Mouse (Mus musculus) heart, embryonic 12.5 days (tissue): ENCODE results near the gene Rasgef1a. TPM values are rescaled to one million over a fixed set of nuclear protein-coding genes. Genes with fewer than 3 reads are reported as not detected.

Experiments
- ATAC-seq: fragments of 200-750 bp; cut with Nextera tagmentation; 2 replicates; pipeline ENCODE4 v1.8.0; 2017; ENCODE audit warnings: moderate TSS enrichment, moderate library complexity; ENCODE audit not compliant: insufficient number of reproducible peaks, low FRiP score
- H3K27ac ChIP-seq: fragments of 300-500 bp; sonication (generic); 2 replicates; pipeline ENCODE4 v1.5.1; 2016; ENCODE audit warnings: mild to moderate bottlenecking, moderate library complexity; ENCODE audit not compliant: poor library complexity, severe bottlenecking
- H3K27me3 ChIP-seq: fragments of 300-500 bp; sonication (generic); replicated peaks from 2 replicates; pipeline ENCODE4 v1.6.1; 2016; ENCODE audit warnings: mild to moderate bottlenecking, moderate library complexity
- H3K36me3 ChIP-seq: fragments of 300-500 bp; sonication (generic); 2 replicates; pipeline ENCODE4 v1.6.1; 2016; ENCODE audit warnings: mild to moderate bottlenecking, moderate library complexity
- H3K4me1 ChIP-seq: fragments of 300-500 bp; sonication (generic); replicated peaks from 2 replicates; pipeline ENCODE4 v1.6.1; 2016; ENCODE audit warnings: mild to moderate bottlenecking
- H3K4me2 ChIP-seq: fragments of 300-500 bp; sonication (generic); 2 replicates; pipeline ENCODE4 v1.6.1; 2016; ENCODE audit warnings: mild to moderate bottlenecking, moderate library complexity
- H3K4me3 ChIP-seq: fragments of 300-500 bp; sonication (generic); 2 replicates; pipeline ENCODE4 v1.5.1; 2016; ENCODE audit warnings: mild to moderate bottlenecking
- H3K9ac ChIP-seq: fragments of 300-500 bp; sonication (generic); 2 replicates; pipeline ENCODE4 v1.6.1; 2016; ENCODE audit warnings: mild to moderate bottlenecking, moderate library complexity
- H3K9me3 ChIP-seq: fragments of 300-500 bp; sonication (generic); replicated peaks from 2 replicates; pipeline ENCODE4 v1.6.1; 2016; ENCODE audit warnings: mild to moderate bottlenecking, moderate library complexity
- WGBS: fragments of 180-500 bp; shearing (Covaris S2); methylation state at CpG from one replicate; pipeline ENCODE4 v1.1.7; 2016; 5-methylcytosine and 5-hydroxymethylcytosine counted together
- polyA plus RNA-seq: library from polyadenylated mRNA; unstranded; fragments of >200 nt; fragmentation: Nextera tagmentation; extraction: Ambion mirVana; gene quantifications from 2 replicates; pipeline ENCODE4 v1.2.1, GENCODE M21; 2016

Gene Rasgef1a
- polyA plus RNA-seq, 1 experiment from 2014 or later, result 0.51 TPM

GRCm38 (mm10) chr6:118051474-118051873, 40.2 kb downstream of the Rasgef1a start:
- H3K27me3 ChIP-seq, result peaks cover 10% of the 10 kb centered on the region
- H3K9me3 ChIP-seq, result no peaks in the 10 kb centered on the region
- peak; percentile 63 for ATAC-seq
- WGBS, result 34% methylated on average over 4 of the region's 4 CpGs
- no peaks in the 10 kb centered on the region for H3K36me3 ChIP-seq
- H3K4me1 ChIP-seq, result peaks cover 19% of the 10 kb centered on the region
- no peak overlapping the region for H3K4me3 ChIP-seq
- H3K4me2 ChIP-seq, result peak overlapping the region; percentile 29
- H3K9ac ChIP-seq, result no peak overlapping the region
- H3K27ac ChIP-seq, result no peak overlapping the region

GRCm38 (mm10) chr6:118055209-118055608, 44.0 kb downstream of the Rasgef1a start:
- 85% methylated on average over 10 of the region's 10 CpGs for WGBS
- no peak overlapping the region for H3K4me2 ChIP-seq
- H3K9me3 ChIP-seq, result peaks cover 6% of the 10 kb centered on the region; the same call in 1 of the 2 replicates
- peaks cover under 1% of the 10 kb centered on the region; the same call in 1 of the 2 replicates for H3K27me3 ChIP-seq
- H3K4me1 ChIP-seq, result peaks cover 19% of the 10 kb centered on the region
- H3K27ac ChIP-seq, result no peak overlapping the region
- no peak overlapping the region for H3K4me3 ChIP-seq
- H3K9ac ChIP-seq, result no peak overlapping the region
- ATAC-seq, result no peak
- no peaks in the 10 kb centered on the region for H3K36me3 ChIP-seq

DNA sequence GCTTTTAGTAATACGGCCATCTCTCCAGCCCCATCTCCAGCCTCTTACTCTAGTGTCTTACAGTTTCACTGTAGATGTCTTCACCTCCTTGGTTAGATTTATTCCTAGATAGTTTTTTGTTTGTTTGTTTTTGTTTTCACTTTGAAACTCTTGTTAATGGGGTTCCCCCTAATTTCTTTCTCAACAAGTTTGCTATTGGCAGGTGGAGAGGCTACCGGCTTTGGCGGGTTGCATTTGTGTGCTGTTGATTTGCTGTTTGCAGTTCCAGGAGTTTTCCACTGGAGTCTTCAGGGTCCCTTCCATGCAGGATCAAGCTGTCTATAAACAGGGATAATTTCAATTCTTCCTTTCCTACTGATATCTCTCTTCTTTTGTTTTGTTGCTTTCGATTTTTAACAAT, 50.0 kb downstream of the Rasgef1a start:
- Histone ChIP-seq H3K27ac (no peak overlapping the region), H3K9ac (no peak overlapping the region), H3K36me3 (no peaks in the 10 kb centered on the region), H3K4me2 (no peak overlapping the region), H3K9me3 (peaks cover 6% of the 10 kb centered on the region; the same call in 1 of the 2 replicates), H3K4me3 (no peak overlapping the region), H3K27me3 (peaks cover 19% of the 10 kb centered on the region), H3K4me1 (peaks cover 12% of the 10 kb centered on the region)
- ATAC-seq, result no peak
- WGBS, result 80% methylated on average over 4 of the region's 4 CpGs

DNA sequence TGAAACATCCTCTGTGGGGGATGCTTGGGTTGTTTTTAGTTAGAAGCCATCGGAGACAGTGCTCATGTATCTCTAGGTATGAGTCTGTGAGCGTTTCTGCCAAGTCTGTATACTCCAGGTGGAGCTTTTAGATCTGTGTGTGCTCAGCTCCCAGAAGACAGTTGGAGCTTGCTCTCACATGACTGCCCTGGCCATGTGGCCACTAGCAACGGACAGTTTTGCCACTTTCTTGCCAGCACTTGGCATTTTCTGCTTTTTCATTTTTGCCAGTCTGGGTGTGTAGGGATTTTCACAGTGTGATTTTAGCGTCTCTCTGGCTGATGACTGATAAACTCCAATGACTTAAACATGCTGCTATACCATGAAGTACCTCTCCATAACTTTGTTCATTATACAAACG, 52.0 kb downstream of the Rasgef1a start:
- no peak overlapping the region for H3K27ac ChIP-seq
- H3K36me3 ChIP-seq, result no peaks in the 10 kb centered on the region

GRCm38 (mm10) chr6:118064968-118065530, 53.8 kb downstream of the Rasgef1a start:
- H3K36me3 ChIP-seq, result no peaks in the 10 kb centered on the region
- peaks cover 22% of the 10 kb centered on the region for H3K4me1 ChIP-seq
- H3K27me3 ChIP-seq, result peaks cover 37% of the 10 kb centered on the region
- H3K4me2 ChIP-seq, result peak overlapping the region; percentile 97
- 13% methylated on average over 7 of the region's 7 CpGs for WGBS
- H3K4me3 ChIP-seq, result peak overlapping the region; percentile 51; the same call in 1 of the 2 replicates
- H3K27ac ChIP-seq, result no peak overlapping the region
- no peak for ATAC-seq
- no peaks in the 10 kb centered on the region for H3K9me3 ChIP-seq
- no peak overlapping the region for H3K9ac ChIP-seq

More for the DNA sequence above, 52.0 kb downstream of the Rasgef1a start:
- H3K4me2 ChIP-seq, result no peak overlapping the region
- ATAC-seq, result no peak
- H3K27me3 ChIP-seq, result peaks cover 32% of the 10 kb centered on the region
- no peak overlapping the region for H3K9ac ChIP-seq
- H3K4me3 ChIP-seq, result no peak overlapping the region
- H3K9me3 ChIP-seq, result peaks cover 6% of the 10 kb centered on the region; the same call in 1 of the 2 replicates
- 63% methylated on average over 5 of the region's 5 CpGs for WGBS
- peaks cover 22% of the 10 kb centered on the region for H3K4me1 ChIP-seq

DNA sequence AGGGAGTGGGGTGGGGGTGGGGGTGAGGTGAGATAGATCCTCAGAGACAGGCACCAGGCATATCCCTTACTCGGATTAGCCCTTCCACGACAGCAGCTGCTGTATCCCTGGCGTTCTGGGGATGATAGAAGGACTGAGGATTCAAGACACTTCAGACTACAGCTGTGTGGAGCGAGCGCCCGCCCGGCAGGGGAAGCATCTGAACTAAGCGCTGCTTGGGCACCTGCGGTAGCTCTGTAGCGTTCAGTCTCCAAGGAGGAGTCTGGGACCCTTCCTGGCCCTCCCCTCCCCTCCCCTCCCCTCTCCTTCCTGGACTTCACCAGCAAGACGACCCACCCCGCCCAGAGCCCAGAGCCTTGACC, 54.6 kb downstream of the Rasgef1a start:
- under 1% methylated on average over 12 of the region's 12 CpGs for WGBS
- no peak overlapping the region for H3K27ac ChIP-seq
- 0 out of 2 replicates have a peak, but pooled peaks have one; percentile 3 for ATAC-seq

DNA sequence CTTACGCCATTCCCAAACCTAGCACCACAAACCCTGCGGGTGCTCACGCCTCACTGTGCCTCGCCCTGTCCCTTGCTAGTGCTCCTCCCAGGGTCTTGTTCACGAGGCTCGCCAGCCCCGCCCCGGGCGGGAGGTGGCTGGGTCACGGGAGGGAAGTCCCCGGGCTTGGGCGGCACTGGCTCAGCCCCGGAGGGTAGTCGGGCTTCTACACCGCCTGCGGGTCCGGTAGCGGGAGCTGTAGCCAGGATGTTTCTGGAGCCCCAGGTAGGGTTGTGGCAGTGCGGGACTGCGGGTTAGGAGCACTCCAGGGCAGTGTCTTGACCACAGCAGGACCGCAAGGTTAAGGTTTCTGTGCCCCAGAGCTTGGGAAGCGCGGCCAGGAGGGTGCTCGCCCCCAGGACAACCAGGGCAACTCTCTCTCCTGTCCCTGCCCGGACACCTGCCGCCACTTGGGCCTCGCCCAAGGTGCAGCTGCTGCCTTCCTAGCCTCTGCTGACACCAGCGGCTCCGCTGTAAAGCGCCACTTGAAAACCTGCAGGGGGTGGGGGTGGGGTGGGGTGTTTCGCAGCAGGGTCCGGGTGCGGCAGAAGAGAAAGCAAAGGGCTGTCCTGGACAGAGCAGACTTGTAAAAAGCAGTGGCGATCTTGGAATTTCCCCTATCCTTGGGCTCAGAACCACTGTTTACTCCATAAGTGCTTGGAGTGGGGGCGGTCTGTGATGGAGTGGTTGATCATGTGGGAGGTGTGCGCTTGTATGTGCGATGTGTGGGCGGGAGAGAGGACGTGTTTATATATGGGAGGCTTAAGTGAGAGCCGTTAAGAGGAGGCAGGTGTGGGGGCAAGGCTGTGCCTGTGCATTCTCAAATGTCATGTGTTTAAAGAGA, 55.2 kb downstream of the Rasgef1a start:
- WGBS, result 1% methylated on average over 40 of the region's 40 CpGs
- peak; percentile 37; the same call in 1 of the 2 replicates for ATAC-seq
- Histone ChIP-seq H3K9ac (peak overlapping the region; percentile 67), H3K9me3 (no peaks in the 10 kb centered on the region), H3K4me3 (peak overlapping the region; percentile 51), H3K4me1 (peaks cover 22% of the 10 kb centered on the region), H3K27ac (no peak overlapping the region), H3K27me3 (peaks cover 37% of the 10 kb centered on the region), H3K4me2 (peak overlapping the region; percentile 97), H3K36me3 (no peaks in the 10 kb centered on the region)

More for the DNA sequence above, 54.6 kb downstream of the Rasgef1a start:
- Histone ChIP-seq H3K9me3 (no peaks in the 10 kb centered on the region), H3K4me2 (peak overlapping the region; percentile 97), H3K27me3 (peaks cover 37% of the 10 kb centered on the region), H3K9ac (peak overlapping the region; percentile 67), H3K36me3 (no peaks in the 10 kb centered on the region), H3K4me3 (peak overlapping the region; percentile 51), H3K4me1 (peaks cover 22% of the 10 kb centered on the region)

GRCm38 (mm10) chr6:118067720-118068119, 56.5 kb downstream of the Rasgef1a start:
- Histone ChIP-seq H3K4me3 (no peak overlapping the region), H3K4me2 (no peak overlapping the region), H3K9me3 (no peaks in the 10 kb centered on the region), H3K27me3 (peaks cover 37% of the 10 kb centered on the region), H3K27ac (no peak overlapping the region), H3K9ac (no peak overlapping the region), H3K36me3 (no peaks in the 10 kb centered on the region), H3K4me1 (peaks cover 22% of the 10 kb centered on the region)
- 70% methylated on average over 7 of the region's 7 CpGs for WGBS
- no peak for ATAC-seq

DNA sequence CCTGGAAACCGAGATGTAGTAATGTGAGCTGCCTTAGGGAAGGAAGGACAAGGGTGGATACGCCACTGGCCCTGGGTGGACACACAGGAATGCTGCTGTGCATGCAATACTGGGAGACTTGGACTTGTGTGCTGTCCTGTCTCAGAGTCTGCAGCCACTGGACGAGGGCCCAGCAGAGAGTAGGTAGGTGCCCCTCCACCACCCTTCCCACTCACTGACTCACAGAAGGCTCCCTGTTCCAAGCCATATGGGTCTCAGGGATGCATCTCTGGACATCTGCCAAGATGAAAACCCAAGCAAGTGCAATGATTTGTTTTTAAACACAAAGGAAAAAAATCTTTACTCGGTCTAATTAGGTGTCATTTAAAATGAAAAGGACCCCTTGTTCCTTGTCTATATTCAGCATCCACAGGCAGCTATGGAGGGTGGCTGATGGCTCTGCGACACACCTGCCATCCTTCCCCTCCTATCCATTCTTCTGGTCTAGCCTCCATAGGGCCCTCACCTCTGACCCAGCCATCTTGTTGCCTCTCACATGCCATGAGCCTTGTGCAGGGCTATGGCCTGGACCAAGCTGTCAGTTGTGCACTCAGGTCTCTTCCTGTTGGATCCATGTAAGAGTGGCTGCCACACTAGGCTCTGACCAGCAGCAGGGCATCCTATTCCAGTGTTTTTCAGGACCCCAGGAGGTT, 59.2 kb downstream of the Rasgef1a start:
- WGBS, result 66% methylated on average over 5 of the region's 5 CpGs
- ATAC-seq, result no peak
- no peak overlapping the region for H3K4me3 ChIP-seq
- H3K9ac ChIP-seq, result no peak overlapping the region
- H3K27me3 ChIP-seq, result peaks cover 23% of the 10 kb centered on the region
- H3K27ac ChIP-seq, result no peak overlapping the region
- H3K4me1 ChIP-seq, result peaks cover 35% of the 10 kb centered on the region
- H3K9me3 ChIP-seq, result no peaks in the 10 kb centered on the region
- H3K36me3 ChIP-seq, result no peaks in the 10 kb centered on the region
- no peak overlapping the region for H3K4me2 ChIP-seq

DNA sequence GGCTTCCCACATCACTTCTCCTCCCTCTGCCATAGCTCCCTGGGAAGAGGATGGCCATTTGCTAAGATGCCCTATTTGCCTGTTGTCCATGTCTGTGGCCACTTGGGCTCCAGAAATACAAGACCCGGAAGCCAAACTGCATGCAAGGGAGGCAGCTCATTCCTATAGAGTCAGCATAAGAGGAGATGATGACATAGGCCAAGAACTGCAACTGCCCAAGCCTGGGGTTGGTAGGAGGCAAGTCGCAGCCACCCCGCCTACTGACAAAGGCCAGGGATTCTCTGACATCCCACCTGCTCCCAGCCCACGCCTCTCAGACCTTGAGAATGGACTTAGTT, 59.7 kb downstream of the Rasgef1a start:
- Histone ChIP-seq H3K27ac (no peak overlapping the region), H3K4me3 (no peak overlapping the region), H3K9ac (no peak overlapping the region), H3K4me1 (peaks cover 29% of the 10 kb centered on the region), H3K9me3 (no peaks in the 10 kb centered on the region), H3K36me3 (no peaks in the 10 kb centered on the region), H3K27me3 (peaks cover 18% of the 10 kb centered on the region; the same call in 1 of the 2 replicates), H3K4me2 (no peak overlapping the region)
- no peak for ATAC-seq
- 83% methylated on average over 4 of the region's 4 CpGs for WGBS

DNA sequence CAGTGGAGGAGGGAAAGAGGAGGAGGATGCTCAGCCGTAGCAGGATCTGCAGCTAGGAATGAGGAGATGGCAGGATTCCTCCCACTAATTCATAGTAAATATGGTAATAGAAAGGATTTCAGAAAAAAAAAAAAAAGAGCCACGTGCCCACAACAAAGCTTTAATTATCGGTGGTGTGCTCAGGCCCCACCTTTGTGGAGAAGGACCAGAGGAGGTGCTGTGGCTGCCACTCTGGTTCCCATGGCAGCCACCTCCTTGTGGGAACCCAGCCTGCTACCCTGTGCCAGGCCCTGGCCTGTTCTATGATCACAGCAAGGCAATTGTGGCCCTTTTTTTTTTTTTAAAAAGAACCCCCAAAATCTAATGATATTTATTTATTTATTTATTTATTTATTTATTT, 60.2 kb downstream of the Rasgef1a start:
- Histone ChIP-seq H3K4me3 (no peak overlapping the region), H3K36me3 (no peaks in the 10 kb centered on the region), H3K4me2 (no peak overlapping the region), H3K27ac (no peak overlapping the region), H3K9ac (no peak overlapping the region), H3K4me1 (peaks cover 27% of the 10 kb centered on the region), H3K9me3 (no peaks in the 10 kb centered on the region), H3K27me3 (peaks cover 18% of the 10 kb centered on the region; the same call in 1 of the 2 replicates)
- no peak for ATAC-seq
- 81% methylated on average over 3 of the region's 3 CpGs for WGBS
